Mouse (Mus musculus) spleen, adult 18-20 months (tissue): ENCODE measurements around the gene Enpp4.

Source experiments
- DNase-seq, 2 experiments: peaks; one replicate each; pipeline ENCODE4 v3.0.0; 2022; ENCODE audit warnings: mixed read lengths in 2 of 2

Enpp4 gene

DNA sequence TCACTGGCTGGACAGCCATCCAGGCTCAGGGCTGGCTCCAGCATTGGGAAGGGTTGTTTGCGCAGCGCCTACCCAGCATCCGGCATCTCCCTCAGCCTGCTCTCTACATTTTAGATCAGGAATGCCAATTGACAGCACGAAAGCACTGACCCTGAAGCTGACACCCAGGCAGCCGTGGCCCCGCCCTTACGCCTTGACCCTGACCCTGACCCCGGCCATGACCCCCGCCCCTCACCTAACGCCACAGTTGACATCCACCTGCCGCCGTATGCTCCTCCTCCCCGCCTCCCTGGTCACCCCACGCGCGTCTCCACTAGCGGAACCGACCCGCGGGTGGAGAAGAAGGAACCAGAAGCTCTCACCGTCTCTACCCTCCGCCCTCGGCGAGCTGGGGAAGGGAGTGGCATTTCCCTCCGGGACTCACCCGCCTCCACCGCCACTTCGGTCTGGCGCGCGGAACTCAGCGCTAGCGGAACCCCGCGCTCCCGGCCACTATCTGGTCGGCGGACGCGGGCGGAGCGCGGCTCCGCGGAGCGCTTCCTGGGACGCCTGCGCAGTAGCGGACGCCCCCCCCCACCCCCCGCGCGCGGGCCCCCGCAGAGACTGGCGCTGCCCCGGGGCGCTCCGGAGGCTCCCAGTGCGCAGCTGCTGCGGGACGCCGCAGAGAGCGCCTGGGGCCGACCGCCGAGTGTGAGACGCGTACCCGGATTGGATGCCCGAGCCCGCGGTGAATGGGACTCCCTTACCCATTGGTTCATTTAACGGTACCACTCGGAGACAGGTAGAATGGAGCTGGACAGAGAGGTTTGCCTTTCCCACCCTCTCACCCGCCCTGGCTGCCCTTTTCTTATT is at the start of gene Enpp4:
Gene Enpp4, minus strand, starts transcription at position 523 of the 852 bp plus-strand sequence.
- peak; percentile 64 to 71 for DNase-seq

DNA sequence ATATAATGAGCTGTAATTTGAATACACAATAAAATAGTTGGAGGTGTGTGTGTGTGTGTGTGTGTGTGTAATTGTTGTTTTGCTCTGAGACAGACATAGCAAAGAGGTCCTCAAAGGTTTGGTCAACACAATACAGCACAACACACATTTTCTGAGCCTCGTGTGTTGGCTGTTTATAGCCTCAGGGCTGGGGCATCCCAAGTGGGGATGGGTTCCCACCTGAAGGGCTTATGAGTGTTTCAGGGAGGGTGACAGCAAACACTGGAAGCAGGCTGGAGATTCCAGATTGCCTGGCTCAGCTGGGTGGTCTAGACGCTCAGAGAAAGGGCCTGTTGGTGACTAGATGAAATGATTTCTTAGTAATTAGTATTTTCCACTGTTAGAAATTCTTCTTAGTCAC is 49.6 kb upstream of the Enpp4 start:
- DNase-seq = no peak

DNA sequence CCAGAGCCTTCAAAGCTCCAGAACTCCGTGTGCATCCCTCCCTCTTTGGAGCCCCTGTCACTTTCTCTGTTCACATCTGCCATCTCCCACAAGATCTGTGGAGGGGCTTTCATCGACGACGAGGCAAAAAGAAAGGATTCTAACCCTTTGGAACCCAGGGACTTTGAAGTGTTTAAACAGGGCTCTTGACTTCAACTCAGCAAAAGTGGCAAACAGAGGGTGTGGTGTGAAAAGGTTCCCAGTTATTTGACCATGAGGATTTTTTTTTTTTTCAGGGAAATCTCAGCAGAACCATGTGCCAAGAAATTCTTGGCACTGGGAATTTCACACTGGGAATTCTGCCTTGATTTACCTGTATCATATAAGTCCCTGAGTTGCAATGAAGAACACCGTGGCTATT is 48.3 kb upstream of the Enpp4 start:
- DNase-seq = no peak

DNA sequence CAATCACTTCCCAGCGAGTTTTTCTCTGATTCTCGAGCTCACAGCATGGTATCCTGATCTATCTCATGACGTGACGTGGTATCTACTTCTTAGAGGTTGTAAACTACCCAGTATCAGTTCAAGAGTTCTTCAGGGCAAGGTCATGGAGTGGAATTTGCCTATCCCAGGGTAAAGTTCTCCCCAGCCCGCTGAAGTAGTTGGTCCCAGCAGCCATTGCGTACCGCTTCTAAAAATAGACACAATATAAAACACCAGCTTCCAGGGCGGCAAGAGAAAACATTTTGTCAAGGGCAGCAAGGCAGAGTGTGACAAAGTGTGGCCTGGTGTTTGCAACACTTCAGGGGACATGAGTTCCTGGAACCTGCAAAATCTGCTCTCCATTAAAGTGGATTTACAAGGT is 46.3 kb upstream of the Enpp4 start:
- no peak for DNase-seq

DNA sequence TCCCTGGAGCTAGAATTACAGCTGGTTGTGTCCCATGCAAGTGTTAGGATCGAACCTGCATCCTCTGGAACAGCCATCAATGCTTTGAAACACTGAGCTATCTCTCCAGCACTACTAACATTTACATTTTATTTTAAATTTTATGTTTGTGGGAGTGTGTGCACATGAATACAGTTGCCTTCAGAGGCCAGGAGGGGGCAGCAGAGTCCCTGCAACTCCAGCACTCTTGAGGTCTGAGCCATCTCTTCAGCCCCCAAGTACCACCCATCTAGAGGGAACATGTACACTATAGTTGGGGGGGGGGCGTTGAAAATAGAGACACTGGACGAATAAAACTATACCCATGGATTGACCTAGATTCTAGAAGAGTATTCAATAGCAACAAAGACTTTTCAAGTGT is 45.5 kb upstream of the Enpp4 start:
- peak in 1 of 2 experiments; percentile 26 for DNase-seq

DNA sequence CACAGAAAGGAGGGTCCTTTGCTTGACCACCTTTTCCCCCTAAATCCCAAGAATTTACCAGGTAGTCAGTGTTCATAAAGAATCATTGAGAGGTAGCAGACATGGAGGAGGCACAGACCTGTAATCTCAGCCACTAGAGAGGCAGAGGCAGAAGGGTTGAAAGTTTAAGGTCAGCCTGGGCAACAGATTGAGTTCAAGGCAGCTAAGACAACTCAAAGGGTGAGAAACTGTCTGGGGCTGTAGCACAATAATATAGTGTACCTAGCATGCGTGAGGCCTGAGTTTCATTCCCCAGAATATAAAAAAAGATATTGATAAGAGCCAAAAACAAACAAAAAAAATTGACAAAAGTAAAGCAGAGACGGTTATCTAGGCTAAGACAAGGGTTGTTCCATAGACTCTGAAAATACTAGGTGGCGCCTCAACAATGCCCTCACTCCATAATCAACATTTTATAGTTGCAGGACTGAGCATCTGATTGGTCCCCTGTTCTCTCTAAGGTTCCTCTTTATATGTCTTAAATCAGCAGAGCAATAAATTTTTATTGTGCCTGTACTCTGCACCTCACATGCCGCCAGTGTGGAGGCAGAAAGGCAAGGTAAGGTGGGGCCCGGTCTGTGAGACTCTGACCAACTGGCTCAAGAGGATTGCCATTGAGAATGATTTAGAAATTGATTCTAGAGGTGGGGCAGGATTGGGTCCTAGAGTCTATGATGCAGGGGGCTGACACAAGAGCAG is 42.7 kb upstream of the Enpp4 start:
- DNase-seq = no peak

DNA sequence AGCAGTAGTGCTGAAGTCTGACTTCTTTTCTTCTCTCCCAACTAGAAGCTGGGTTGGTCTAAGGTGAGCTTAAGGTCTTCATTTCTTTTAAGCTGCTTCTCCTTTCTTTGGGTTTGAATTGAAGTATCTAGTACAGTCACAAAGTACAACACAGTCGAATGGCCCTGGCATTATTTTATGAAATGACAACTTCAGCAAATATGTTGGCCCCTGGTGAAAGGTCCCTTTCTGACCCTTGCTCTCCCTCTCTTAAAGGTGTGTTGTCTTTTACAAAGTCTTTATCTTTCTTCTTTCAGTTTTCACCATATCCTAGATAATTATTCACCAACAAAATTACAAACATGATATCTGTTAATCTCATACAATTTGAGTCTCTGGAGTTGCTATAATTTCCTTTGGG is 40.2 kb upstream of the Enpp4 start:
- DNase-seq = no peak

DNA sequence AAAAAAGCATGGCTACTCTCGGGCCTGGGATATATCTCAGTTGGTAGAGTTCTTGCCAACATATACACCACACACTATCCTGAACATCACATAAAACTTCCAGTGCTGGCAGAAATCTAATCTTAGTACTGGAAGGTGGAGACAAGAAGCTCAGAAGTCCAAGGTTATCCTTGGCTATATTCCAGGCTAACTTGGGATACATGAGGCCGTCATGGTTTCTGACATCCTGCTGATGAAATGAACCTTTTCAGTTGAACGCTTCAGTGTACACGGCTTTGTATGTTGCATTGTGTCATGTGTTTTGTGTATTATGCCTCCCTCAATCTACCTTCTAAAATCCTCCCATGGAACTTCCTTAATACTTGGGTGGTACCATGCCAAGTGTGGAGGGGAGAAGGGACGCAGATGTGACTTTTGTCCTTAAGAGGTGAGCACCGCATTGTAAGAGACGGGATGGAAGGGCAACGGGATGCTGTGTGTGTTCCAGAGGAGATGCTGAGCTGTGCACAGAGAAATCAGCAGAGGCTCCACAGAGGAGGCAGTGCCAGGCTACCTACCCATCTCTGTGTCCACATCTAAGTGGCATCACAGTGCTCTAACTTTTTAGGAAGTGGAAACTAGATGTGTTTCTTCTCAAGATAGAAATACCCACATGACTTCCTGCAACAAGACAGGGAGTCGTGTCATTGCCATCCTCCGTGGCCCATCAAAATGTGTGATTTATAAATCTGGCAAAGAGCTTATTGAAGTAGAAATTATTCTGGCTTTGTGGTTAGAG is 31.4 kb upstream of the Enpp4 start:
- DNase-seq = no peak

DNA sequence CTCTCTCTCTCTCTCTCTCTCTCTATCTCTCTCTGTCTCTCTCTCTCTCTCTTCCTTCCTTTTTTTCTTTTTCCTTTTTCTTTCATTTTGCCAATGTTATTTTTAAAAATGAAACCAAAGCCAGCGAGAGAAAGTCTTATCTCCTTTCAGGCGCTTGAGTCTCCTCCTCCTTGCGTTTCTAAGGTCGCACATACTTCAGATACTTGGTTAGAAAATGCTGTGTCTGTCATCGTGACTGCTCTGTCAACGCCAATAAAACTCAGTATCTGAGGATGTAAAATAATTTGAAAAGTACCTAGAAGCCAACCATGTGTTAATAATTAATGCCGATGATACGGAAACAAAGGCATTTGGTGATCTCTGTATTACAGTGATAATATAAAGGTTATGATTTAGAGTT is 30.4 kb upstream of the Enpp4 start:
- DNase-seq = no peak

DNA sequence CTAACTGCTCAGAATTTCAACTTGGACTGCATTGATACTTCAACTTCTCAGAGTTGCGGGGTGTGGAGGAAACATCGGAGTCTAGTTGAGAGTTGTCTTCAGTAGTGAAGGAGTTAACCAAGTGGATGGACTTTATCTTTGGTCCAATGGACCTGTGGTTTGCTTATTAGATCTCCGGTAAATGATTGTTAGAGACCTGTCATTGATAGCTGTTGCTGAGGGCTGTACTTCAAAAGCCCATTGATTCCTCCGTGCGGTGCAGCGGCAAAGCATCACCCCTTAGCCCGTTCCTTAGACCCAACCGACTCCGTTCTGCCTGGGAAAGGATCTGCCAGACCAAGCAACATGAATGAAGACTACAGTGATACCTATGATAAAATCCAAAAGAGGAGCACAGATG is 28.9 kb upstream of the Enpp4 start:
- no peak for DNase-seq

DNA sequence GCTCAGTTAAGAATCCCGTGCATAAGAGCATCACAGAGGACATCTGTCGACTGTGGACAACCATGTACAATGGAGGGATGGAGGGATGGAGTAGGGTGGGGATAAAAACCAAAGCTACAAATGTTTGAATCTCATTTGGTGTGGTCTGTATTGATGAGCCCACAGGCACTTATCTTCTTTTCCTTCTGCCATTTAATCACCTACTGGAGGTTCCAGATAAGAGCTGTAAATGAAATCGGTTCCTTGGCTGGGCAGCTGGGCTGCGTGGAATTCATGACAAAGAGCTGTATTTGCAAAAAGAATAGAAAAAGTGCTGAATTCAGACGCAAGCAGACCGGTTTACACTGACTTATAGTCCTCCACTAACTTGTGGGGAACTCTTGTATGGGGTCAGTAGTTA is 28.5 kb upstream of the Enpp4 start:
- DNase-seq = no peak

DNA sequence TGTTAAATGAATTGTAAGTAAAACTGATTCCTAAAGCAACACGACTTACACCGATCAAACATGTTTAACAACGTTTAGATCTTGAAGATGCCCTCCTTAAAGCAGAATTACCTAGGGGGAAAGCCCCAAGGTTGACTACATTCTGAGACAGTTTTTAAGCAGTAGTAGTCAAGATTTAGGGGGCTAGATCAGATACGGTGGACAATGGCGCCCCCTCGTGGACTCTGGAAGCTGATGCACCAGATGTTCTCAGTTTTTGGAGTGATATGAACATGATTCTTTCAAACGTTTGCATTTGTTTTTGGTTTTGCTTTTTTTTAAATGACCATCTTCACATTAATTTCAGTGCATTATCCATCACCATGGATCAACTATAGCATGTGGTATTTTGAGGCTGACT is 24.8 kb upstream of the Enpp4 start:
- peak; percentile 30 to 71 for DNase-seq

DNA sequence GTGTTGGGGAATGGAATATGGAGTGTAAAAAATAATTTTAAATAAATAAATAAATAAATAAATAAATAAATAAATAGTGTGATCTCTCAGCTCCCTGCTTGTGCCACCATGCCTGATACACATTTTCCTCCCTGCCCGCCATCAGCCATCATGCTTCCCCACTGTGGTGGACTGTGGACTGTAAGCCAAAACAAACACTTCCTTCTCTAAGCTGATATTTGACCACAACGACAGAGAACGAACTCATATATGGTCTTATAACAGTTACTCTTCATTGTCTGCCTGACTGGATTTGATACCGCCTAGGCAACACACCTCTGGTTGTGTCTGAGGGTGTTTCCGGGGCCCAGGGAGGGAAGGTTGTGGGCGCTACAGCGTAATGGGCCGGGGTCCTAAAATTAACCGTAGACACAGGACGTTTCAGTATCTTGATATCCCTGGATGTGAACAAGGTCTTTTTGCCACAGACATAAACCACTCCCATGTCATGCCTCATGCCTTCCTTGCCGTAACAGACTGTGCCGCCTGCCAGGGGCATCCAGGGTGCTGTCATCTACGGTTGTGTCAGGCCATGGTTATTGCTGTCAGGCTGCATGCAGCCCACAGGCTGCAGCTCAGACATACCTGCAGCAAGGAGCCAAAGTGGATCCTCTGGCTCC is 23.6 kb upstream of the Enpp4 start:
- no peak for DNase-seq

DNA sequence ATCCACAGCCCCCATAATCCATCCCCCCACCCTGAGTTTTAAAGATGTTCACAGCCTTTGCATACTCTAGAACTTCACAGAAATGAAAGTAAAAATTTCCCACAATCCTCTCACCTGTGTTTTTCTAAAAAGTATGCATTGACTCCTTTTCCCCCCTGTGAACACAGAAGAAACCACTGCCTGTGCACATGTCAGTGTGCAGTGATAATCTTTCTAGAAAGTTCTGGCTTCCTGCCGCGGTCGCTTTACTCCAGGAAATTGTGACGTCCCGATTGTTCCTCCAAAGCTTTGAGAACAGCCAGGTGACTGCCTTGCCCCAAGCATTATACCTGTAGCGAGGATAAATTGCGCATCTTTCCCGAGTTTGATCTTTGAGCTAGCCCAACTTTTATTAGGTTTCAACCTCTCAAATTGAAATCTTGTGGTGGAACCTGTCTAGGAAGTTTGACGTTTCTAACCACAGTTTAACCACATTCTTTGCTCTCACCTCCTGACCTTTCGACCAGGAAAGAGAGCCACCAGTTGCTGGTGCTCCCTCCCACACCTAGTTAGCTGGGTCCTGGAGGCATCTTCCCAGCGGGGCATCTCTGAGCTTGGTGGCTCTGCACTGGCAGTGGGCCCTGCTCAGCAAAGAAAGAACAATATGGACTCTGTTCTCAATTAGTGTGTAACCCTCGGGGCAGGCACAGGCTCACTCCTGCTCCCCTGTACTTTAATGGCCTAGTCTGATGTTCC is 15.9 kb upstream of the Enpp4 start:
- DNase-seq = no peak

DNA sequence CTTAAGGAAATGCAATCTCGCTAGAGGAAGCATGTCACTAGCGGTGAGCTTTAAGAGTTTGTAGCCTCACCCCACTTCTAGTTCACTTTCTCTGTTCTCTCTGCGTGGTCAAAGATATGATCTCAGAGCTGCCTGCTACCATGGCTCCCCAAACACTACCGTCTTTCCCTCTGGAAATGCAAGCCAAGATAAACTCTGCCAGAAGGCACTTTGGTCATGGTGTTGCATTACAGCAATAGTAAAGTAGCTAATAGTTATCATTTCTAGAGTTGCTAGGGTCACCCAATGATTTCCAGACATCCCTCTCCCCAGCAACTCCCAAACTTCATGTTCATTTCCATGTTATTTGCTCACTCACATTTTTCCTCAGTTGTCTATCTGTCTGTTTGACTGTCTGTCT is 12.6 kb upstream of the Enpp4 start:
- DNase-seq = no peak

DNA sequence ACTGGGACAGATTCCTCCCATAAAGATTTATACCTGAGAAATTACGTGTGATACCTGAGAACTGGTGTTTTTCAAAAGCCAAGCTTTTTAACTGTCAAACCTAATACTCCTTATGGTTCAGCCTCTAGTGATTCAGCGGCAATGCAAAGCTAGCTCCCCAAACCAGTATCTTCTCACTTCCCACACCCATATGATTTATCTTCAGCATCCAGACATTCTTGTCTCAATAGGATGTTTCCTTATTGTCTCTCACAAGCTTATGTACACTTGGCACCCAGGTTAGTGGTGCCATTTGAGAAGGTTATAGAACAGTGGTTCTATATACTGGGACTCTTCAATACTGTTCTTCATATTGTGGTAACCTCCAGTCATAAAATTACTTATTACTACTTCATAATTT is 12.1 kb upstream of the Enpp4 start:
- no peak for DNase-seq

DNA sequence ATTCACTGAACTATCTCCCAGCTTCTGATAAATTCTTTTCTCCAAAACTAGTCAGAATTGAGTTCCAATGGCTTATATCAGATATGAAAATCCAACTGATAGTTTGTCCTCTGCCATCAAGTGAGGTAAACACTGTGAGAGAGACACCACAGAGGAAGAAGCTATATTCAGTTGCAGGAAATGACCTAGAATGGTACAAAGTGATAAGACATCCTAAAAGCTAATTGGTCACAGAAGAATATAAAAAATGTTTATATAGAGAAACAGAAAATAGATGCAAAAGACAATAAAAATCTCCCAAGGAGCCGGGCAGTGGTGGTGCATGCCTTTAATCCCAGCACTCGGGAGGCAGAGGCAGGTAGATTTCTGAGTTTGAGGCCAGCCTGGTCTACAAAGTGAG is 11.0 kb upstream of the Enpp4 start:
- no peak for DNase-seq

DNA sequence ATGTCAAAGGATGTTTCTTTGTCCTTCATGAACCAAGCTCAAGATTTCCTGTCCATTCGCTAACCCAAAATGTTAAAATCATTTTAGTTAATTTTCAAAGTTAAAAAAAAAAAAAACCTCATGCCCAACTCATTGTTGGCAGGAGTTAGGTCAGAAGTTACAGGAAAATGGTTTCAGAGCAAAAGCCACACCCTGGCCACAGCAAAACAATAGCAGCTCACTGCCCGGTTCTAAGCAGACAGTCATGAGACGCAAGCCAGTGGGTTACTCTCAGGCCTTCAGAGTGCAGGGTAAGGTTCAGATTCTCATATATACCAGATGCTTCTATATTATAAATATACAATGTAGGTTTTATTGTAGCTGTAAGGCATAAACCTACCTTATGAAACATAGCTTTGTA is 2.7 kb upstream of the Enpp4 start:
- DNase-seq = no peak

DNA sequence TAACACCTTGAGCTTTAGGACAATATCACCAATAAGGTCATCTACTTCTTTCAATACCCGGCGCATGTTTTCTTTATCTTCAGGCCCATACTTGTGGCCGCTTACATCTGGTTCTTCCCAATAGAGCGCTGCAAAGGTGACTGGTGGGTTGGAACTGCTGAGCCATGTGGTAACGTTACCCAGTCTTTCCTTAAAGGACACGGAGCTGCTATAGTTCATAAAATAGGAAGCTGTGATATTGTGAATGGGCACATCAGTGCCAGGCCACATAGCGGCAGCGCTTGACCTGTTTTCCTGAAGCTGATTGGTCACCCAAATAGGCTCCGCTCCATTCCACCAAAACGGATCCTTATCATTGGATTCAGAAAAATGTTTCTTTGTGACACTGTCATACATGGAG is 3.6 kb downstream of the Enpp4 start:
- no peak for DNase-seq

DNA sequence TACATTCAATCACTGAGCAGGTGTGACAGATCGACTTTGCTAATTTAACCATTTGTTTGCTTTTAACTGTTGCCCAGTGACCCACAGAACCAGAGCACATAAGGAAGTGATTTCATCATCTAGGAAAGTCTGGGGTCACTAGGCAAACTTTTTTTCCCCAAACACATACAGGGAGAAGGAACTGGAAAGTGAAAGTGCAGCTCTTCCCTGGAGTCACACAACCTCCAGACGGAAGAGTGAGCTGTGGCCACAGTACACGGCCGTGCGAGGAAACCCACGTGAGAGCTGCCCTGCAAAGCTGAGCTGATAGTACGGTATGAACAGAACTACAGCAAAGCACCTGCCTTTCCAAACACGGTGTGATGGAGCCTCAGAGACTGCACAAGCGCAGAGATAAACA is 4.7 kb downstream of the Enpp4 start:
- DNase-seq = no peak

DNA sequence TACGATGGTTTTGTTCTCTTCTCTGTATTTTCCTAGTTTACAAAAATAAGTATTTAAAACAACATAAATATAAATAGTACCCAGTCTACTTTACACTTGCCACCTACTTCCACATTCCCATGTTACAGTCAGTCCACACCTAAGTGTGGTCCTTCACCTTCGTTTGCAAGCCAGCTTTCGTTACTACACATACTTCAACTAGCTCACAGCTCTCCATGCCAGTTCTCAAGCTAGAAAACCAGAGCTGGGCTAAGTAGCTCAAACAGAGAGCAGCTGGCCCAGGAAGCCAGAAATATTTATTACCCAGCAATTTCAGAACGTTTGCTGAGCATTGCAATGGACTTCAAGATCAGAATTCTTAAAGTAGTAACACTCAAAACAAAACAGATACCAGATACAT is 5.1 kb downstream of the Enpp4 start:
- DNase-seq = no peak

DNA sequence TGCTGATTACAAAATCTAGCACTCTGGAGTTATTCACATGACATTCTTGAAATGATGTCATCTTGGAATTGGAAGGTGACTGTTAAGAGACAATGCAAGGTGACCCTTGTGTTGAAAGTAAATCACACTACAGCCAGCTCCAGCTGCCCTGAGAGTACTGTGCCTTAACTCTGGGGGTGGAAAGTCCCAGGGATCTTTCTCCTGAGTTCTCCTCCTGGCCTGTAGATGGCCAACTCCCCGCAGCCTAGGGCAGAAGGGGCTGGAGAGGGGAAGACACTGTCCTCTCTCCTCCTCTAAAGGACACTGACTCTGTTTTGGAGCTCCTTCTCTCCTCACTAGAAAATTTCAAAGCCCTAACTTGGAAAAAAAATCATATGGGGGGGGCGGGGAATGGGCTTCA is 14.1 kb downstream of the Enpp4 start:
- no peak for DNase-seq
